Mouse (Mus musculus): ENCODE results near the gene Nr1h5. TPM values are rescaled to one million over a fixed set of nuclear protein-coding genes. Genes with fewer than 3 reads are reported as not detected.

The Nr1h5 gene
- polyA plus RNA-seq, 1 experiment from 2014 or later = not detected

DNA sequence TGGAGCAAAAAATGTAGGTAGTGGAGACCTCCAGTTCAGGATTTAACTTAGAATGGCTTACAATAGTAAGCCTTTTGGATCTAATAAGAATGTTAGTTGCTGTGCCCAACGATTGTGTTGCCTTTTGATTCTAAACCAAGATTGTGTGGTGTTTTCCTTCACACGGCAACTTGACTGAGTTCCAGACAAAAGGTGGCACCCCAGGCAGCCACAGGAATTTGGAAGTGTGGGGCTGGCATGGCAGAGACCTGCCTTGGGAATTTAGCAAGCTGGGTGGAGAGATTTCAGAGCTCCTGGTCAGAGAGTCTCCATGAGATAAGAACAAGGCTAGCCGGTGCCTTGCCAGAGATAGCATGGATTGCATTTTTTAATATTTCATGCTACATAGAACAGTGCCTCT, 8.3 kb downstream of the Nr1h5 start:
- Histone ChIP-seq H3K9ac (ENCODE audit: low read depth, low read length) (no peak overlapping the region), H3K4me1 (replicated peaks; ENCODE audit: insufficient read depth, low read length) (no peaks in the 10 kb centered on the region), H3K27ac (no peak overlapping the region), H3K4me3 (replicated peaks; ENCODE audit: low read depth, low read length) (no peak overlapping the region), H3K9me3 (replicated peaks; ENCODE audit: low read length) (no peaks in the 10 kb centered on the region), H3K36me3 (ENCODE audit: insufficient read depth, low read length) (no peaks in the 10 kb centered on the region), H3K4me2 (ENCODE audit: low read length) (no peak overlapping the region), H3K27me3 (ENCODE audit: insufficient read depth, low read length) (no peaks in the 10 kb centered on the region)
- 66% methylated on average over 3 of the region's 3 CpGs for WGBS
- DNase-seq (ENCODE audit: low spot score) (no peak), ATAC-seq (replicated peaks; ENCODE audit: low FRiP score, low read depth) (no peak)
- no peak for TF ChIP-seq CTCF (IDR thresholded peaks at IDR 0.05; ENCODE audit: low read depth)

- DNase-seq (ENCODE audit: low spot score) (no peak), ATAC-seq (replicated peaks; ENCODE audit: low FRiP score, low read depth) (no peak)
- no peak overlapping the region for H3K4me3 ChIP-seq (replicated peaks; ENCODE audit: low read depth, low read length)
- WGBS = 86% methylated on average over 3 of the region's 3 CpGs
- H3K36me3 ChIP-seq (ENCODE audit: insufficient read depth, low read length) = no peaks in the 10 kb centered on the region
- no peak for TF ChIP-seq CTCF (IDR thresholded peaks at IDR 0.05; ENCODE audit: low read depth)
- H3K4me2 ChIP-seq (ENCODE audit: low read length) = no peak overlapping the region
- H3K4me1 ChIP-seq (replicated peaks; ENCODE audit: insufficient read depth, low read length) = no peaks in the 10 kb centered on the region
- H3K27me3 ChIP-seq (ENCODE audit: insufficient read depth, low read length) = no peaks in the 10 kb centered on the region
- no peaks in the 10 kb centered on the region for H3K9me3 ChIP-seq (replicated peaks; ENCODE audit: low read length)
- no peak overlapping the region for H3K9ac ChIP-seq (ENCODE audit: low read depth, low read length)
- no peak overlapping the region for H3K27ac ChIP-seq
Observed at GRCm38 (mm10) chr3:102955143-102955542, 8.8 kb downstream of the Nr1h5 start.

DNA sequence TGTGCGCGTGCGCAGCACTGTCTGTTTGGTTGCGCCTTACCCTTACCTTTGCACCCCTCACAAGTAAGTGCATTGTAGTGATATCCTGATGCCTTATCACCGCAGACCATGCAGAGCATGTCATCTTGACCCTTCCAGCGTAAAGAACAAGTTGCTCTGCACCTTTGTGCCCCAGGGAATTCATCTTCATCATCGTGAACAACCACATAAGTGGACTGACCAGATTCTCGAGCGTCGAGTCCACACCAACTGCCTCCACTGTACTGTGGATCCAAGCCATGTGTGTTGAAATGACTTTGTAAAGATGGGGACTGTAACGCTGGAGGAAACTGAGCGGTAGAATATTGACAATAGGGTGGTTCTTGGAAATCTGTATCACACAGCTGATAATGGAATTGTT, 9.5 kb downstream of the Nr1h5 start:
- Histone ChIP-seq H3K4me2 (ENCODE audit: low read length) (no peak overlapping the region), H3K4me3 (replicated peaks; ENCODE audit: low read depth, low read length) (no peak overlapping the region), H3K4me1 (replicated peaks; ENCODE audit: insufficient read depth, low read length) (no peaks in the 10 kb centered on the region), H3K36me3 (ENCODE audit: insufficient read depth, low read length) (no peaks in the 10 kb centered on the region), H3K9me3 (replicated peaks; ENCODE audit: low read length) (no peaks in the 10 kb centered on the region), H3K9ac (ENCODE audit: low read depth, low read length) (no peak overlapping the region), H3K27me3 (ENCODE audit: insufficient read depth, low read length) (no peaks in the 10 kb centered on the region), H3K27ac (no peak overlapping the region)
- no peak for ATAC-seq (replicated peaks; ENCODE audit: low FRiP score, low read depth)
- DNase-seq (ENCODE audit: low spot score) = no peak
- no peak for TF ChIP-seq CTCF (IDR thresholded peaks at IDR 0.05; ENCODE audit: low read depth)
- WGBS = 91% methylated on average over 12 of the region's 12 CpGs

- Histone ChIP-seq H3K4me3 (replicated peaks; ENCODE audit: low read depth, low read length) (no peak overlapping the region), H3K27me3 (ENCODE audit: insufficient read depth, low read length) (no peaks in the 10 kb centered on the region), H3K9me3 (replicated peaks; ENCODE audit: low read length) (no peaks in the 10 kb centered on the region), H3K4me1 (replicated peaks; ENCODE audit: insufficient read depth, low read length) (no peaks in the 10 kb centered on the region), H3K27ac (no peak overlapping the region), H3K9ac (ENCODE audit: low read depth, low read length) (no peak overlapping the region), H3K4me2 (ENCODE audit: low read length) (no peak overlapping the region), H3K36me3 (ENCODE audit: insufficient read depth, low read length) (no peaks in the 10 kb centered on the region)
- DNase-seq (ENCODE audit: low spot score) (no peak), ATAC-seq (replicated peaks; ENCODE audit: low FRiP score, low read depth) (no peak)
- no peak for TF ChIP-seq CTCF (IDR thresholded peaks at IDR 0.05; ENCODE audit: low read depth)
- 57% methylated on average over 5 of the region's 5 CpGs for WGBS
Observed at GRCm38 (mm10) chr3:102946861-102947260, 17.1 kb downstream of the Nr1h5 start.

- H3K9me3 ChIP-seq (replicated peaks; ENCODE audit: low read length) = no peaks in the 10 kb centered on the region
- H3K4me3 ChIP-seq (replicated peaks; ENCODE audit: low read depth, low read length) = no peak overlapping the region
- H3K4me2 ChIP-seq (ENCODE audit: low read length) = no peak overlapping the region
- 86% methylated on average over 3 of the region's 3 CpGs for WGBS
- H3K36me3 ChIP-seq (ENCODE audit: insufficient read depth, low read length) = no peaks in the 10 kb centered on the region
- H3K9ac ChIP-seq (ENCODE audit: low read depth, low read length) = no peak overlapping the region
- H3K4me1 ChIP-seq (replicated peaks; ENCODE audit: insufficient read depth, low read length) = no peaks in the 10 kb centered on the region
- no peak overlapping the region for H3K27ac ChIP-seq
- no peak for DNase-seq (ENCODE audit: low spot score)
- ATAC-seq (replicated peaks; ENCODE audit: low FRiP score, low read depth) = no peak
- no peaks in the 10 kb centered on the region for H3K27me3 ChIP-seq (ENCODE audit: insufficient read depth, low read length)
- TF ChIP-seq CTCF (IDR thresholded peaks at IDR 0.05; ENCODE audit: low read depth) = no peak
Observed at GRCm38 (mm10) chr3:102946312-102946711, 17.6 kb downstream of the Nr1h5 start.

DNA sequence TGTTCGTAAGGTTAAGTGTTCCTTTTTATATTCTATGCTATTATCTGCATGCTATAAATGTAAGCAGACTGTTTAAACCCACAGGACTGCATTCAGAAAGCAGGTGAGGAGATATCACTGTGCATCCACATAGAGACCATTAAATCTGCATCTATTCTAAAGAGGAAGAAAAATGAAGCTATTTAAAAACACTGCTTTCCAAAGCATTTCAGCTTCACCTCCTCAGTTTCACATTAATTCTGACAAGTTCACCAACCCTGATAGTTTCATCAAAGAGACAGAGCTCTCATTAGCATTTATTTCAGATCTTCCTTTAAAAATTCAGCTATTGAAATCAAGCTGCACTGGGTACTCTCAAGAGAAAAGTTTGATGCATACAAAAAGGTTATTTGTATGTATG, 25.8 kb downstream of the Nr1h5 start:
- H3K4me3 ChIP-seq (replicated peaks; ENCODE audit: low read depth, low read length) = no peak overlapping the region
- no peaks in the 10 kb centered on the region for H3K9me3 ChIP-seq (replicated peaks; ENCODE audit: low read length)
- no peak for DNase-seq (ENCODE audit: low spot score)
- WGBS = 95% methylated on average over 1 of the region's 1 CpGs
- no peaks in the 10 kb centered on the region for H3K4me1 ChIP-seq (replicated peaks; ENCODE audit: insufficient read depth, low read length)
- no peaks in the 10 kb centered on the region for H3K27me3 ChIP-seq (ENCODE audit: insufficient read depth, low read length)
- no peak for TF ChIP-seq CTCF (IDR thresholded peaks at IDR 0.05; ENCODE audit: low read depth)
- no peak overlapping the region for H3K27ac ChIP-seq
- no peak for ATAC-seq (replicated peaks; ENCODE audit: low FRiP score, low read depth)
- no peak overlapping the region for H3K9ac ChIP-seq (ENCODE audit: low read depth, low read length)
- H3K4me2 ChIP-seq (ENCODE audit: low read length) = no peak overlapping the region
- no peaks in the 10 kb centered on the region for H3K36me3 ChIP-seq (ENCODE audit: insufficient read depth, low read length)
